Mouse (Mus musculus): ENCODE data around the gene Ttc13. TPM values are rescaled to one million over a fixed set of nuclear protein-coding genes. Genes with fewer than 3 reads are reported as not detected.

Ttc13 gene
- polyA plus RNA-seq, 1 experiment from 2014 or later: 62.7 TPM

- no peaks in the 10 kb centered on the region for H3K9me3 ChIP-seq (ENCODE audit: control insufficient read depth, low read length)
- H3K27ac ChIP-seq (ENCODE audit: low read depth, low read length): no peak overlapping the region
- H3K36me3 ChIP-seq (ENCODE audit: control insufficient read depth, insufficient read depth, low read length): peaks cover 6% of the 10 kb centered on the region; the same call in 1 of the 2 replicates
- no peaks in the 10 kb centered on the region for H3K4me1 ChIP-seq (ENCODE audit: control insufficient read depth, insufficient read depth, low read length)
- ATAC-seq (ENCODE audit: low FRiP score): no peak
- no peak overlapping the region for H3K4me3 ChIP-seq (ENCODE audit: low read depth, low read length)
- DNase-seq (ENCODE audit: low spot score, missing footprints): no peak
- WGBS: 94% methylated on average over 2 of the region's 2 CpGs
- H3K27me3 ChIP-seq (ENCODE audit: control insufficient read depth, insufficient read depth, low read length): no peaks in the 10 kb centered on the region
- no peak overlapping the region for H3K9ac ChIP-seq (ENCODE audit: low read length)
- no peak overlapping the region for H3K4me2 ChIP-seq
Measured at GRCm38 (mm10) chr8:124672345-124672744, 49.4 kb downstream of the Ttc13 start.

- H3K4me1 ChIP-seq (ENCODE audit: control insufficient read depth, insufficient read depth, low read length): no peaks in the 10 kb centered on the region
- no peak overlapping the region for H3K27ac ChIP-seq (ENCODE audit: low read depth, low read length)
- ATAC-seq (ENCODE audit: low FRiP score): no peak
Measured at GRCm38 (mm10) chr8:124668798-124669197, 53.0 kb downstream of the Ttc13 start.

GRCm38 (mm10) chr8:124664414-124664813, 57.4 kb downstream of the Ttc13 start:
- Histone ChIP-seq H3K4me1 (ENCODE audit: control insufficient read depth, insufficient read depth, low read length) (peaks cover 14% of the 10 kb centered on the region), H3K9me3 (ENCODE audit: control insufficient read depth, low read length) (no peaks in the 10 kb centered on the region), H3K9ac (ENCODE audit: low read length) (no peak overlapping the region), H3K27ac (ENCODE audit: low read depth, low read length) (no peak overlapping the region), H3K27me3 (ENCODE audit: control insufficient read depth, insufficient read depth, low read length) (no peaks in the 10 kb centered on the region), H3K4me3 (ENCODE audit: low read depth, low read length) (no peak overlapping the region), H3K36me3 (ENCODE audit: control insufficient read depth, insufficient read depth, low read length) (no peaks in the 10 kb centered on the region), H3K4me2 (no peak overlapping the region)
- WGBS: 80% methylated on average over 3 of the region's 3 CpGs
- DNase-seq (ENCODE audit: low spot score, missing footprints): no peak
- no peak for ATAC-seq (ENCODE audit: low FRiP score)

More at GRCm38 (mm10) chr8:124668798-124669197, 53.0 kb downstream of the Ttc13 start:
- no peak overlapping the region for H3K4me2 ChIP-seq
- no peak overlapping the region for H3K4me3 ChIP-seq (ENCODE audit: low read depth, low read length)
- 81% methylated on average over 3 of the region's 3 CpGs for WGBS
- H3K36me3 ChIP-seq (ENCODE audit: control insufficient read depth, insufficient read depth, low read length): peaks cover under 1% of the 10 kb centered on the region; the same call in 1 of the 2 replicates
- H3K27me3 ChIP-seq (ENCODE audit: control insufficient read depth, insufficient read depth, low read length): no peaks in the 10 kb centered on the region
- no peak for DNase-seq (ENCODE audit: low spot score, missing footprints)
- no peaks in the 10 kb centered on the region for H3K9me3 ChIP-seq (ENCODE audit: control insufficient read depth, low read length)
- H3K9ac ChIP-seq (ENCODE audit: low read length): no peak overlapping the region

GRCm38 (mm10) chr8:124663874-124664230, 57.9 kb downstream of the Ttc13 start:
- Histone ChIP-seq H3K4me3 (ENCODE audit: low read depth, low read length) (peak overlapping the region; percentile 81; the same call in 1 of the 2 replicates), H3K4me1 (ENCODE audit: control insufficient read depth, insufficient read depth, low read length) (peaks cover 14% of the 10 kb centered on the region), H3K36me3 (ENCODE audit: control insufficient read depth, insufficient read depth, low read length) (no peaks in the 10 kb centered on the region), H3K9me3 (ENCODE audit: control insufficient read depth, low read length) (no peaks in the 10 kb centered on the region), H3K9ac (ENCODE audit: low read length) (peak overlapping the region; percentile 86), H3K27me3 (ENCODE audit: control insufficient read depth, insufficient read depth, low read length) (no peaks in the 10 kb centered on the region), H3K4me2 (peak overlapping the region; percentile 78), H3K27ac (ENCODE audit: low read depth, low read length) (no peak overlapping the region; the same call in 1 of the 2 replicates)
- no peak for DNase-seq (ENCODE audit: low spot score, missing footprints)
- no peak; the same call in 1 of the 2 replicates for ATAC-seq (ENCODE audit: low FRiP score)
- WGBS: 51% methylated on average over 4 of the region's 4 CpGs

- ATAC-seq (ENCODE audit: low FRiP score): peak; percentile 94
Measured at GRCm38 (mm10) chr8:124663112-124663873, 58.5 kb downstream of the Ttc13 start, which contains the start of gene 2310022B05Rik. TSS of gene 2310022B05Rik (minus strand) at chr8:124663369.

GRCm38 (mm10) chr8:124662446-124663111, 59.2 kb downstream of the Ttc13 start:
- H3K4me1 ChIP-seq (ENCODE audit: control insufficient read depth, insufficient read depth, low read length): peaks cover 14% of the 10 kb centered on the region
- peak; percentile 66 for ATAC-seq (ENCODE audit: low FRiP score)
- WGBS: under 1% methylated on average over 42 of the region's 49 CpGs

More at GRCm38 (mm10) chr8:124663112-124663873, 58.5 kb downstream of the Ttc13 start, which contains the start of gene 2310022B05Rik:
- Histone ChIP-seq H3K36me3 (ENCODE audit: control insufficient read depth, insufficient read depth, low read length) (no peaks in the 10 kb centered on the region), H3K4me3 (ENCODE audit: low read depth, low read length) (peak within 1 kb of the TSS; percentile 81), H3K4me2 (peak within 1 kb of the TSS; percentile 78), H3K9ac (ENCODE audit: low read length) (peak within 1 kb of the TSS; percentile 86), H3K27me3 (ENCODE audit: control insufficient read depth, insufficient read depth, low read length) (no peaks in the 10 kb centered on the region), H3K27ac (ENCODE audit: low read depth, low read length) (peak within 1 kb of the TSS; percentile 30), H3K4me1 (ENCODE audit: control insufficient read depth, insufficient read depth, low read length) (peaks cover 14% of the 10 kb centered on the region), H3K9me3 (ENCODE audit: control insufficient read depth, low read length) (no peaks in the 10 kb centered on the region)
- peak; percentile 99 for DNase-seq (ENCODE audit: low spot score, missing footprints)
- WGBS: 2% methylated on average over 67 of the region's 69 CpGs

GRCm38 (mm10) chr8:124661781-124662180, 60.0 kb downstream of the Ttc13 start:
- WGBS: 68% methylated on average over 9 of the region's 9 CpGs
- Histone ChIP-seq H3K4me2 (peak overlapping the region; percentile 78), H3K36me3 (ENCODE audit: control insufficient read depth, insufficient read depth, low read length) (no peaks in the 10 kb centered on the region), H3K9ac (ENCODE audit: low read length) (peak overlapping the region; percentile 86), H3K4me1 (ENCODE audit: control insufficient read depth, insufficient read depth, low read length) (peaks cover 14% of the 10 kb centered on the region), H3K27ac (ENCODE audit: low read depth, low read length) (no peak overlapping the region), H3K27me3 (ENCODE audit: control insufficient read depth, insufficient read depth, low read length) (no peaks in the 10 kb centered on the region), H3K4me3 (ENCODE audit: low read depth, low read length) (peak overlapping the region; percentile 81), H3K9me3 (ENCODE audit: control insufficient read depth, low read length) (no peaks in the 10 kb centered on the region)
- ATAC-seq (ENCODE audit: low FRiP score) (no peak), DNase-seq (ENCODE audit: low spot score, missing footprints) (no peak)

More at GRCm38 (mm10) chr8:124662446-124663111, 59.2 kb downstream of the Ttc13 start:
- H3K27ac ChIP-seq (ENCODE audit: low read depth, low read length): peak overlapping the region; percentile 30
- no peaks in the 10 kb centered on the region for H3K36me3 ChIP-seq (ENCODE audit: control insufficient read depth, insufficient read depth, low read length)
- peak overlapping the region; percentile 78 for H3K4me2 ChIP-seq
- DNase-seq (ENCODE audit: low spot score, missing footprints): peak; percentile 93
- H3K9ac ChIP-seq (ENCODE audit: low read length): peak overlapping the region; percentile 86
- peak overlapping the region; percentile 81 for H3K4me3 ChIP-seq (ENCODE audit: low read depth, low read length)
- H3K27me3 ChIP-seq (ENCODE audit: control insufficient read depth, insufficient read depth, low read length): no peaks in the 10 kb centered on the region
- H3K9me3 ChIP-seq (ENCODE audit: control insufficient read depth, low read length): no peaks in the 10 kb centered on the region

GRCm38 (mm10) chr8:124658415-124658814, 63.4 kb downstream of the Ttc13 start:
- Histone ChIP-seq H3K27me3 (ENCODE audit: control insufficient read depth, insufficient read depth, low read length) (no peaks in the 10 kb centered on the region), H3K9me3 (ENCODE audit: control insufficient read depth, low read length) (no peaks in the 10 kb centered on the region), H3K9ac (ENCODE audit: low read length) (no peak overlapping the region), H3K4me2 (no peak overlapping the region), H3K4me1 (ENCODE audit: control insufficient read depth, insufficient read depth, low read length) (peaks cover 12% of the 10 kb centered on the region), H3K36me3 (ENCODE audit: control insufficient read depth, insufficient read depth, low read length) (no peaks in the 10 kb centered on the region), H3K4me3 (ENCODE audit: low read depth, low read length) (no peak overlapping the region), H3K27ac (ENCODE audit: low read depth, low read length) (no peak overlapping the region)
- ATAC-seq (ENCODE audit: low FRiP score) (no peak), DNase-seq (ENCODE audit: low spot score, missing footprints) (no peak)
- WGBS: 64% methylated on average over 2 of the region's 2 CpGs

- no peaks in the 10 kb centered on the region for H3K27me3 ChIP-seq (ENCODE audit: control insufficient read depth, insufficient read depth, low read length)
- ATAC-seq (ENCODE audit: low FRiP score) (no peak), DNase-seq (ENCODE audit: low spot score, missing footprints) (no peak)
- H3K4me3 ChIP-seq (ENCODE audit: low read depth, low read length): no peak overlapping the region
- no peak overlapping the region for H3K4me2 ChIP-seq
- H3K36me3 ChIP-seq (ENCODE audit: control insufficient read depth, insufficient read depth, low read length): no peaks in the 10 kb centered on the region
- H3K4me1 ChIP-seq (ENCODE audit: control insufficient read depth, insufficient read depth, low read length): peaks cover 11% of the 10 kb centered on the region
- H3K9me3 ChIP-seq (ENCODE audit: control insufficient read depth, low read length): no peaks in the 10 kb centered on the region
- no peak overlapping the region for H3K9ac ChIP-seq (ENCODE audit: low read length)
- H3K27ac ChIP-seq (ENCODE audit: low read depth, low read length): no peak overlapping the region
- WGBS: 90% methylated on average over 7 of the region's 7 CpGs
Measured at GRCm38 (mm10) chr8:124657961-124658360, 63.8 kb downstream of the Ttc13 start.
